Mouse (Mus musculus) hindbrain, embryonic 14.5 days (tissue): ENCODE measurements around the gene Ergic1. TPM values are rescaled to one million over a fixed set of nuclear protein-coding genes. Genes with fewer than 3 reads are reported as not detected.

Experiments
- ATAC-seq: fragments of 200-750 bp; cut with Nextera tagmentation; 2 replicates; pipeline ENCODE4 v1.8.0; 2017; ENCODE audit warnings: moderate number of reproducible peaks, mild to moderate bottlenecking, moderate TSS enrichment, moderate library complexity; ENCODE audit not compliant: low FRiP score
- DNase-seq: peaks from one replicate; pipeline ENCODE4 v3.0.0-alpha.2; 2015; ENCODE audit warnings: low spot score
- H3K27ac ChIP-seq: fragments of 300-500 bp; sonication (generic); 2 replicates; pipeline ENCODE4 v1.5.1; 2014; ENCODE audit warnings: mild to moderate bottlenecking, moderate library complexity
- H3K27me3 ChIP-seq: fragments of 300-500 bp; sonication (generic); 2 replicates; pipeline ENCODE4 v1.6.1; 2014; ENCODE audit warnings: mild to moderate bottlenecking, low read length, mixed read lengths; ENCODE audit not compliant: control insufficient read depth, insufficient read depth
- H3K36me3 ChIP-seq: fragments of 300-500 bp; sonication (generic); replicated peaks from 2 replicates; pipeline ENCODE4 v1.6.1; 2014; ENCODE audit not compliant: control insufficient read depth, insufficient read depth
- H3K4me1 ChIP-seq: fragments of 300-500 bp; sonication (generic); replicated peaks from 2 replicates; pipeline ENCODE4 v1.6.1; 2014; ENCODE audit warnings: antibody characterized with exemption, low read length, mixed read lengths; ENCODE audit not compliant: control insufficient read depth, insufficient read depth
- H3K4me2 ChIP-seq: fragments of 300-500 bp; sonication (generic); replicated peaks from 2 replicates; pipeline ENCODE4 v1.6.1; 2014; ENCODE audit warnings: mild to moderate bottlenecking, moderate library complexity
- H3K4me3 ChIP-seq: fragments of 300-500 bp; sonication (generic); replicated peaks from 2 replicates; pipeline ENCODE4 v1.5.1; 2014; ENCODE audit warnings: mild to moderate bottlenecking, low read length
- H3K9ac ChIP-seq: fragments of 300-500 bp; sonication (generic); 2 replicates; pipeline ENCODE4 v1.6.1; 2014
- H3K9me3 ChIP-seq: fragments of 300-500 bp; sonication (generic); 2 replicates; pipeline ENCODE4 v1.6.1; 2016; ENCODE audit warnings: low read length; ENCODE audit not compliant: control insufficient read depth
- WGBS: fragments of 180-500 bp; shearing (Covaris S2); extraction: QIAGEN DNeasy Blood & Tissue Kit; methylation state at CpG from one replicate; pipeline ENCODE4 v1.1.7; 2014; 5-methylcytosine and 5-hydroxymethylcytosine counted together
- polyA plus RNA-seq: library from polyadenylated mRNA; unstranded; fragments of >200 nt; fragmentation: Nextera tagmentation; extraction: Ambion mirVana; gene quantifications from 2 replicates; pipeline ENCODE4 v1.2.1, GENCODE M21; 2014

Ergic1 gene
- polyA plus RNA-seq, 1 experiment from 2014 or later = 110 TPM

DNA sequence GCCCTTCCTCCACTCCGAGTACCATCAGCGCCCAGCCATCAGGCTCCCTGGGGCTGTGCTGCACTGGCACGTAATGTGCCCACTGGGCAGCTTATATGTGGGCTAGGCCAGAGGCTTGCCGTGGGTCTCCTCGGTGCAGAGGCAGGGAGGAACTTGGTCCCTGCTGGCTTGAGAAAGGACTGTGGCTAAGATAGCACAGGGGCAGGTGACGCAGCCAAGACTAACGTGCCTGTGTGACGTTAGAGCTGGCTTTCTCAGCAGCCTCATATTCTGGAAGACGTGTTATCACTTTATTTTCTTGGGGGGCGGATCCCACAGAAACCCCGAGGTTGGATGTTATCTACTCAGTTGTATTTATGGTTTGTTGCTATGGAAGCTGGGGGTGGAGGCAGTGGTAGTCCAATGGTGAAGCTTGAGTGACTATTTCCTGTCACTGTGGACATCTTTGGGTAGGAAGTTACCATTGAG is 9.4 kb downstream of the Ergic1 start:
- Histone ChIP-seq H3K4me2 (no peak overlapping the region), H3K9ac (no peak overlapping the region), H3K27ac (no peak overlapping the region), H3K4me1 (no peaks in the 10 kb centered on the region), H3K4me3 (no peak overlapping the region), H3K27me3 (no peaks in the 10 kb centered on the region), H3K9me3 (no peaks in the 10 kb centered on the region), H3K36me3 (peaks cover 40% of the 10 kb centered on the region)
- WGBS = 85% methylated on average over 11 of the region's 11 CpGs
- DNase-seq = no peak
- no peak for ATAC-seq

- Histone ChIP-seq H3K4me2 (no peak overlapping the region), H3K27ac (no peak overlapping the region), H3K4me1 (no peaks in the 10 kb centered on the region), H3K36me3 (peaks cover 41% of the 10 kb centered on the region), H3K4me3 (no peak overlapping the region), H3K9ac (no peak overlapping the region), H3K9me3 (no peaks in the 10 kb centered on the region), H3K27me3 (no peaks in the 10 kb centered on the region)
- 94% methylated on average over 3 of the region's 3 CpGs for WGBS
- ATAC-seq (no peak), DNase-seq (no peak)
Observed at GRCm38 (mm10) chr17:26571377-26571776, 10.1 kb downstream of the Ergic1 start.

- H3K9ac ChIP-seq = no peak overlapping the region
- 94% methylated on average over 11 of the region's 11 CpGs for WGBS
Observed at GRCm38 (mm10) chr17:26572265-26572664, 11.0 kb downstream of the Ergic1 start.

GRCm38 (mm10) chr17:26574118-26574517 is 12.8 kb downstream of the Ergic1 start:
- ATAC-seq (no peak), DNase-seq (no peak)
- Histone ChIP-seq H3K4me1 (no peaks in the 10 kb centered on the region), H3K27me3 (no peaks in the 10 kb centered on the region), H3K27ac (no peak overlapping the region), H3K9me3 (no peaks in the 10 kb centered on the region), H3K36me3 (peaks cover 35% of the 10 kb centered on the region), H3K4me3 (no peak overlapping the region), H3K4me2 (no peak overlapping the region), H3K9ac (no peak overlapping the region)
- WGBS = 92% methylated on average over 11 of the region's 11 CpGs

More at GRCm38 (mm10) chr17:26572265-26572664, 11.0 kb downstream of the Ergic1 start:
- Histone ChIP-seq H3K9me3 (no peaks in the 10 kb centered on the region), H3K27me3 (no peaks in the 10 kb centered on the region), H3K4me3 (no peak overlapping the region), H3K4me1 (no peaks in the 10 kb centered on the region), H3K27ac (no peak overlapping the region), H3K4me2 (no peak overlapping the region), H3K36me3 (peaks cover 42% of the 10 kb centered on the region)
- no peak for ATAC-seq
- DNase-seq = no peak

DNA sequence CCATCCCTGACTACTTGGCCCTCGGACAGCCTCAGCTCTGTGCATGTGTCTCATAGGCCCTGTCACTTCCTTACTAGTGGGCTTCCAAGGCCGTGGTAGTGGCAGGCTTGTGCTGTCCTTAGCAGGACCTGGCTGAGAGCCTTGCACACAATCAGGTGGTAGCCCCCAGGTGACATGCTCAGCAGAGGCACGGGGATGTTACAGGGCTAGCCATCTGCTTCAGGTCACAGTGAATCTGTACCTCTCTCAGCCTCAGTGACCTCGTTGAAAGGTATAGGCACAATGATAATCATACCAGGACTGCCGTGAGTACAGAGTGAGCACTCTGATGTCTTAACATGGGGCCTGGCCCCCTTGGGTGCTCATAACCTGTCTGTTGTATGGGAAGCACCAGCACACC is 13.4 kb downstream of the Ergic1 start:
- Histone ChIP-seq H3K4me2 (no peak overlapping the region), H3K27me3 (no peaks in the 10 kb centered on the region), H3K9me3 (no peaks in the 10 kb centered on the region), H3K4me1 (no peaks in the 10 kb centered on the region), H3K36me3 (peaks cover 30% of the 10 kb centered on the region), H3K4me3 (no peak overlapping the region), H3K27ac (no peak overlapping the region), H3K9ac (no peak overlapping the region)
- no peak for DNase-seq
- ATAC-seq = no peak
- WGBS = 87% methylated on average over 5 of the region's 5 CpGs

DNA sequence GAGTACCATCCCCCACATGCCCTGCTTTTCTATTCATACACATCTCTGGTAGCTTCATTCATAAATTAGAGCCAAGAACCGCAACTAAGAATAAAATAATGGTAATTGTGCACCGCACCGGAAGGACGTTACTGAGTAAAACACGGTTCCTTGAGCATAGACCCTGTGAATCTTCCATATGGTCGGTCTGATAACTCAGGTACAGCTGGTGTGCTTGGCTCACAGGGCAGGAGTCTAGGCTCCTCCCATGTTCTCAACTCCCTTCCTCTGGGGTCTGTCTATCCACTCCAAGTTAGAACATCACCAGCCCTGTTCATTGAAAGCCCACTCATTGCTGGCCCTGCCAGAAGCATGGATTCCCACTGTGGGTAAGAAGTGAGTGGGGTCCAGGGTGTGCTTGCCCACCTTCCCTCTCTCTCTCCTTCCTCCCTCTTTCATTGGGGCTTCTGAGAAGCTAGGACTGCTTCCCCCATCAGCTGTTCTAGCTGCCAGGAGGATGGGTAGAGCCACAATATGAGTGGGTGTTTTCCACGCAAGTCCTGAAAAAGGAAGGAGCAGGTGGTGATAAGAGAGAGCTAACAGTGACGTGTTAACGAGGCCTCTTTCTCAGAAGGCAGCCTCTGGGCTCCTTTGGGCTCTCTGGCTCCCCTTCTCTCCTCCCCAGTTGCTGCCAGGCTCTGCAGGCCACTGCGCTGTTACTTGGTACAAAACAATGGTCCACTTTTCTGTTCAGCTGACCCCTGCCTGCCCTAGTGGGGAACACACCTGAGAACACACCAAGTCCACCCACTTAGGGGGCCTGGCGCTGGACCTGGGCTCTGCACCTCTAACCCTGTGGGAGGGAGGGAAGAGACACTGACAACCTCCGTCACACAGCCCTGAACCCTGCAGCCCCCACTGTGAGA is 14.7 kb downstream of the Ergic1 start:
- Histone ChIP-seq H3K27me3 (no peaks in the 10 kb centered on the region), H3K27ac (no peak overlapping the region), H3K4me2 (no peak overlapping the region), H3K9ac (no peak overlapping the region), H3K4me1 (no peaks in the 10 kb centered on the region), H3K4me3 (no peak overlapping the region), H3K9me3 (no peaks in the 10 kb centered on the region), H3K36me3 (peaks cover 29% of the 10 kb centered on the region)
- WGBS = 83% methylated on average over 12 of the region's 12 CpGs
- DNase-seq = no peak
- ATAC-seq = no peak

- H3K4me1 ChIP-seq = no peaks in the 10 kb centered on the region
- H3K9me3 ChIP-seq = no peaks in the 10 kb centered on the region
- H3K27me3 ChIP-seq = no peaks in the 10 kb centered on the region
- H3K27ac ChIP-seq = no peak overlapping the region
- peaks cover 29% of the 10 kb centered on the region for H3K36me3 ChIP-seq
- 94% methylated on average over 7 of the region's 7 CpGs for WGBS
- DNase-seq (no peak), ATAC-seq (no peak)
- H3K4me2 ChIP-seq = no peak overlapping the region
- H3K9ac ChIP-seq = no peak overlapping the region
- no peak overlapping the region for H3K4me3 ChIP-seq
Observed at GRCm38 (mm10) chr17:26576833-26577232, 15.5 kb downstream of the Ergic1 start.

DNA sequence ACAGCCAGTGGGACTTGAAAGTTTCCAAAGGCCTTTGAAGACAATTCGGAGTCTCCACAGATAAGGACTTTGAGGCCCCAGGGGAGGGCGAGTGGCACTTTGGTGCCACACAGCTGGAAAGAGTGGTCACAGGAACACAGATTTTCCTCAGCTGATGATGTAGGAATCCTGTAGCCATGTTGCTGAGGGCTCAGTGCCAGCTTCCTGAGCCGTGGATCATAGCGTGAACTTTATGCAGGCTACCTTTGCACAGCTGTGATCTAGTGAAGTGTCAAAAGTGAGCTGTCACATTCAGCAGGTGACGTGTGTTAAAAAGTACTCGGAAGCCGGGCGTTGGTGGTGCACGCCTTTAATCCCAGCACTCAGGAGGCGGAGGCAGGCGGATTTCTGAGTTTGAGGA is 16.0 kb downstream of the Ergic1 start:
- ATAC-seq (no peak), DNase-seq (no peak)
- no peaks in the 10 kb centered on the region for H3K9me3 ChIP-seq
- H3K4me2 ChIP-seq = no peak overlapping the region
- no peaks in the 10 kb centered on the region for H3K4me1 ChIP-seq
- 92% methylated on average over 11 of the region's 11 CpGs for WGBS
- H3K27me3 ChIP-seq = no peaks in the 10 kb centered on the region
- no peak overlapping the region for H3K27ac ChIP-seq
- peaks cover 29% of the 10 kb centered on the region for H3K36me3 ChIP-seq
- H3K9ac ChIP-seq = no peak overlapping the region
- no peak overlapping the region for H3K4me3 ChIP-seq

GRCm38 (mm10) chr17:26578162-26578561 is 16.9 kb downstream of the Ergic1 start:
- no peak overlapping the region for H3K4me2 ChIP-seq
- no peak overlapping the region for H3K9ac ChIP-seq
- DNase-seq = no peak
- ATAC-seq = no peak
- H3K4me1 ChIP-seq = no peaks in the 10 kb centered on the region; the same call in 1 of the 2 replicates
- no peaks in the 10 kb centered on the region for H3K9me3 ChIP-seq
- H3K27ac ChIP-seq = no peak overlapping the region
- H3K27me3 ChIP-seq = no peaks in the 10 kb centered on the region
- no peak overlapping the region for H3K4me3 ChIP-seq
- peaks cover 29% of the 10 kb centered on the region for H3K36me3 ChIP-seq
- WGBS = 93% methylated on average over 7 of the region's 7 CpGs
